Mouse (Mus musculus) stomach, postnatal 0 days (tissue): ENCODE data around the gene Rasgef1b.

Experiments
- CTCF ChIP-seq: IDR thresholded peaks from 2 replicates; pipeline ENCODE4 v1.5.1; 2016; ENCODE audit warnings: antibody characterized with exemption, low read depth, mild to moderate bottlenecking, moderate library complexity
- EP300 ChIP-seq: optimal IDR thresholded peaks from 2 replicates; pipeline ENCODE3; 2016; ENCODE audit warnings: antibody characterized with exemption

GRCm38 (mm10) chr5:99451939-99452338, 276.9 kb downstream of the Rasgef1b start:
- TF ChIP-seq CTCF (no peak), EP300 (no peak)
